Mouse (Mus musculus) intestine, postnatal 0 days (tissue): ENCODE measurements around the gene Ppfibp1. TPM values are rescaled to one million over a fixed set of nuclear protein-coding genes. Genes with fewer than 3 reads are reported as not detected.

Source experiments
- ATAC-seq: fragments of 200-750 bp; cut with Nextera tagmentation; 2 replicates; pipeline ENCODE4 v1.8.0; 2017; ENCODE audit warnings: mild to moderate bottlenecking, moderate TSS enrichment, moderate library complexity
- H3K27ac ChIP-seq: fragments of 300-500 bp; sonication (generic); 2 replicates; pipeline ENCODE4 v1.5.1; 2014; ENCODE audit warnings: mild to moderate bottlenecking, low read depth, low read length, moderate library complexity
- H3K27me3 ChIP-seq: fragments of 300-500 bp; sonication (generic); replicated peaks from 2 replicates; pipeline ENCODE4 v1.6.1; 2014; ENCODE audit warnings: low read length, mixed read lengths; ENCODE audit not compliant: control insufficient read depth, insufficient read depth
- H3K36me3 ChIP-seq: fragments of 300-500 bp; sonication (generic); 2 replicates; pipeline ENCODE4 v1.6.1; 2014; ENCODE audit warnings: mild to moderate bottlenecking, moderate library complexity; ENCODE audit not compliant: control insufficient read depth, insufficient read depth
- H3K4me1 ChIP-seq: fragments of 300-500 bp; sonication (generic); replicated peaks from 2 replicates; pipeline ENCODE4 v1.6.1; 2014; ENCODE audit warnings: antibody characterized with exemption, low read length, mixed read lengths; ENCODE audit not compliant: control insufficient read depth, insufficient read depth
- H3K4me2 ChIP-seq: fragments of 300-500 bp; sonication (generic); replicated peaks from 2 replicates; pipeline ENCODE4 v1.6.1; 2014; ENCODE audit warnings: low read depth, mild to moderate bottlenecking, moderate library complexity
- H3K4me3 ChIP-seq: fragments of 300-500 bp; sonication (generic); 2 replicates; pipeline ENCODE4 v1.5.1; 2014; ENCODE audit warnings: low read depth, low read length
- H3K9ac ChIP-seq: fragments of 300-500 bp; sonication (generic); 2 replicates; pipeline ENCODE4 v1.6.1; 2014; ENCODE audit warnings: mild to moderate bottlenecking, low read depth, low read length
- H3K9me3 ChIP-seq: fragments of 300-500 bp; sonication (generic); 2 replicates; pipeline ENCODE4 v1.6.1; 2016; ENCODE audit warnings: mixed run types; ENCODE audit not compliant: control insufficient read depth
- CTCF ChIP-seq: sonication (generic); IDR thresholded peaks from 2 replicates; pipeline ENCODE4 v1.5.1; 2016; ENCODE audit warnings: low read depth, mild to moderate bottlenecking, control low read depth, antibody characterized with exemption, moderate library complexity
- WGBS: fragments of 180-500 bp; shearing (Covaris S2); extraction: QIAGEN DNeasy Blood & Tissue Kit; methylation state at CpG from one replicate; pipeline ENCODE4 v1.1.7; 2014; 5-methylcytosine and 5-hydroxymethylcytosine counted together
- polyA plus RNA-seq: library from polyadenylated mRNA; unstranded; fragments of >200 nt; fragmentation: Nextera tagmentation; extraction: Ambion mirVana; gene quantifications from 2 replicates; pipeline ENCODE4 v1.2.1, GENCODE M21; 2015

Gene Ppfibp1
- polyA plus RNA-seq, 1 experiment from 2014 or later = 32.3 TPM

DNA sequence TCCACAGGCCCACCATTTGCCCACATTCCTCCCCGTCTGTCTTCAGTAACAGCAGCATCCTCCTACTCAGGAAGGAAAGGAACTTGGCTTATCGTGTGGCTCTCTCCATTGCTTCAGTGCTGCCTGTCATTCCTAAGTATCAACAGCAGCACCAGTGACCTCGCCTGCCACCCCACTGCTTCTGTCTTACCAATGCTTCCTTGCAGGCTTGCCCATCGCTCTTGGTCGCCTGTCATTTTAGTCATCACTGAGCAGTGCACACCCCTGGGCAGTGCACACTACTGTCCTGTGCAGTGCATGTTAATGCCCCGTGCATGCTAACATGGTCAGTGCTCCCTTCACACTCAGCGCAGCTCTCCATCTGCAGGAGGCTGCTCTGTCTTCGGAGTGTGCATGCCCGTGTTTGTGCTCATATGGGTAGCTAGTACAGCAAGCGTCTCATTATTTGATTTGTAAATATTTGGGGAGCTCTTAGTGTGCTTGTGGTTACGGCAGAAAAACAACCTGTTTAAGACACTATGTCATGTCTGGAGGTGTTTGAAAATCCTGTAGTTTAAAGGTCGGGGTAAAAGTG, 78.2 kb downstream of the Ppfibp1 start:
- no peak overlapping the region for H3K4me2 ChIP-seq
- H3K4me1 ChIP-seq = no peaks in the 10 kb centered on the region
- H3K9ac ChIP-seq = no peak overlapping the region
- ATAC-seq = no peak
- TF ChIP-seq CTCF = no peak
- no peak overlapping the region for H3K4me3 ChIP-seq
- H3K36me3 ChIP-seq = no peaks in the 10 kb centered on the region
- H3K27me3 ChIP-seq = no peaks in the 10 kb centered on the region
- no peak overlapping the region for H3K27ac ChIP-seq
- WGBS = 55% methylated on average over 12 of the region's 12 CpGs
- H3K9me3 ChIP-seq = no peaks in the 10 kb centered on the region

DNA sequence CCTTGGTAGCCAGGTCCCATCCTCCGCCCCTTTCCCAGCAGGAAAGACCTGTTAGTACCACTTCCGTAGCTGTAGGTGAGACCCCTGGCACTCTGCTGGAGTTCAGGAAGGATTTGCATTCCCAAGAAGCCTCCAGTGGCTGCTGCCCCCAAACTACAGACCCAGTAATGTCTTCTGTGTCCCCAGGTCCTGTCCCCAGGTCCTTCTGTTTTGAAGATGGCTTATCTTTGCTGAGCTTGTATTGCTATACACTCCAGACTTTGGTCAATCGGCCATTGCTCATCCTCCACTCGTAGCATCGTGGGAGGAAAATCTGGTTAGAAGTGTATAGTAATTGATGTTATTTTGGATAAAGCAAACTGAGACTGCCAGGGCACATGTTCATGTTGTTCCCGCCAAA, 79.5 kb downstream of the Ppfibp1 start:
- Histone ChIP-seq H3K4me3 (no peak overlapping the region), H3K9me3 (no peaks in the 10 kb centered on the region), H3K27me3 (no peaks in the 10 kb centered on the region), H3K27ac (no peak overlapping the region), H3K4me1 (no peaks in the 10 kb centered on the region), H3K4me2 (no peak overlapping the region), H3K36me3 (no peaks in the 10 kb centered on the region), H3K9ac (no peak overlapping the region)
- 63% methylated on average over 6 of the region's 6 CpGs for WGBS
- TF ChIP-seq CTCF = no peak
- ATAC-seq = no peak

DNA sequence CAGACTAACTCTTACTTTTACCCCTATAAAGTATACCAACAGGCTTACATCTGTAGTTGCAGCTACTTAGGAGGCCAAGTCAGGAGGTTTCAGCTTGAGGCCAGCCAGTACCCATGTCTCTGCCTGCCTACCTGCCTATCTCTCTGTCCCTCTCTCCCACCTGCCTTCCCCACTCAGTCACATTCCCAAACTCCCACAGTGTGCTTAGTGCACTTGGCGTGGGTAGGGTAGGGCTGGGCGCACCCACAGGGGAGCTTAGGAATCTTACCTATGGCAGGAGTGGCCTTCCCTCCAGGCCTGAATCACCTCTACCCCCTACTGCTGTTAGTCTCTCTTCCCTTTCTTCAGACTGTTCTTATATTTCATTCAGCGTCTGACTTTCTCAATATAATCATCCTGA, 82.5 kb downstream of the Ppfibp1 start:
- no peak overlapping the region for H3K27ac ChIP-seq
- no peaks in the 10 kb centered on the region for H3K27me3 ChIP-seq
- no peak overlapping the region for H3K4me3 ChIP-seq
- no peak overlapping the region for H3K9ac ChIP-seq
- no peak overlapping the region for H3K4me2 ChIP-seq
- H3K4me1 ChIP-seq = no peaks in the 10 kb centered on the region
- WGBS = 70% methylated on average over 3 of the region's 3 CpGs
- ATAC-seq = no peak
- no peak for TF ChIP-seq CTCF
- H3K36me3 ChIP-seq = no peaks in the 10 kb centered on the region
- H3K9me3 ChIP-seq = no peaks in the 10 kb centered on the region

DNA sequence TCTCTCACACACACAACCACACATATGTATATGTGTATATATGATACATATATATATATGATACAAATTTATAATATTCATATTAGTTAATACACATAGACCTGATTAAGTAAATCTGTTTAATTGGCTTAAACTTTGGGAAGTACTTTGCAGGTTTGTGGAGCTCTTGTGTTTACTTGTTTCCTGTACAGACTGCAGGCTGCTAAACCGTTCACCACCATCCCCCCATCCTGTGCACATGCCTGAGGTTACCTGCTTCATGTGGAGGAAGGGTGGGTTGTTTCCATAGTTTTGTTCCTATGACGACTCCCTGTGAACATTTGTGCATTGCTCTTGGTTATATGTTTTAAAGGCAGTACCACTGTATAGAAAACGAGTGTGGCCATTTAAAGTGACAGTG, 83.1 kb downstream of the Ppfibp1 start:
- H3K27ac ChIP-seq = no peak overlapping the region
- no peak for TF ChIP-seq CTCF

DNA sequence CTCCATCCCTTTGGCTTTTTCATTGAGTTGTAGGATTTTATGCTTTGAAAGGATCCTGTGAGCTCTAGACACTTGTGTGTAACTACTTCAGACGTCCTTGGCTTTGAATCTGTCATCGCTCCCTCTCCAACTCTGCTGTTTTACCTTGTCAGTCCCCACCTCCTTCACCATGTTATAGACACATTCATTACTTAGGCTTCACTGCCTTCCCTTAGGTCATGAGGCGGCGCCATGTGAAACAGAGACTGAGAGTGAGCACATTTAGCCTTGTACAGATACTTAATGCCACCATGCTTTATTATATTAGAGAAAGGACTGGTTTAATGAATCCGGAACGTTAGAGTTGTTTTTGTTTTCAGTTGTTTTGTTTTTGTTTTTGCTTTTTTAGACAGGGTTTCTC, 83.7 kb downstream of the Ppfibp1 start:
- H3K9ac ChIP-seq = no peak overlapping the region
- peaks cover 6% of the 10 kb centered on the region; the same call in 1 of the 2 replicates for H3K36me3 ChIP-seq
- no peak overlapping the region for H3K4me2 ChIP-seq
- H3K27ac ChIP-seq = no peak overlapping the region
- TF ChIP-seq CTCF = no peak
- H3K9me3 ChIP-seq = no peaks in the 10 kb centered on the region
- WGBS = 78% methylated on average over 6 of the region's 6 CpGs
- no peak for ATAC-seq
- no peaks in the 10 kb centered on the region for H3K4me1 ChIP-seq
- H3K4me3 ChIP-seq = no peak overlapping the region
- no peaks in the 10 kb centered on the region for H3K27me3 ChIP-seq

More for the DNA sequence above, 83.1 kb downstream of the Ppfibp1 start:
- no peaks in the 10 kb centered on the region for H3K9me3 ChIP-seq
- no peak overlapping the region for H3K4me3 ChIP-seq
- H3K4me1 ChIP-seq = no peaks in the 10 kb centered on the region
- H3K27me3 ChIP-seq = no peaks in the 10 kb centered on the region
- H3K9ac ChIP-seq = no peak overlapping the region
- ATAC-seq = no peak
- no peaks in the 10 kb centered on the region for H3K36me3 ChIP-seq
- H3K4me2 ChIP-seq = no peak overlapping the region
- WGBS = 59% methylated on average over 3 of the region's 3 CpGs

DNA sequence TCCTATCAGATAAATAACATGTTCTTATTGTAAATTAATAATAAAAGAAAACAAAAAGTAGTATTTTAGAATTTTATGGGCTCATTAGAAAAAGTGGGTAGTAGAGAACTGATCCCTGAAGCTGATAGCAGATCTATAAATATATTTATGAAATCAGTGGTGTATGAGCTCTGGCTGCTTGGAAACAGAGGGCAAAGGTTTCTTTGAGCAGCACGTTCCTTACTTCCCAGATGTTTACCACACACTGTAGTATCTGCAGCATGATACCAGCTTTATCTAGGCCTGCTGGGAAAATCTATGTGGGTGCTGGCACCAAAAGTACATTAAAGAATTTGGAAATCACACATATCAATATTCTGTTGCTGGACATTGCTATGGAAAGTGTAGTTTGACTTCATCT, 84.5 kb downstream of the Ppfibp1 start:
- no peak for ATAC-seq
- no peak for TF ChIP-seq CTCF
- 26% methylated on average over 1 of the region's 1 CpGs for WGBS

DNA sequence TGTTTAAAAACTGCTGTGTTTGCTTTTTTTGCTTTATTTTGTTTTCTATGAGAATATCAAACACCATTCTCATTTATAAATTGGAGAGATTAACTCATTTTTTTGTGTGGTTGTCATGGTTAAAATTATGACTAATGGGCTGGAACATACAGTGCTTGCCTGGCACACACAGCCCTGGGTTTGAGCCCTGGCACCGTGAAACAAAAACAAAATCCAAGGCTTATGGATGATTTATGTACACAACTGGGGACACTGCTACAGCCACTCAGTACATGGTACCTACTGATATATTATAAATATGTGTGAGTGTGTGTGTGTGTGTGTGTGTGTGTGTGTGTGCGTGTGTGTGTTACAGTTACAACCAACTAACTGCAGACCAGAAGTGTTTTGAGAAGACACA, 85.1 kb downstream of the Ppfibp1 start:
- Histone ChIP-seq H3K36me3 (peaks cover 16% of the 10 kb centered on the region; the same call in 1 of the 2 replicates), H3K4me3 (no peak overlapping the region), H3K27me3 (no peaks in the 10 kb centered on the region), H3K4me1 (no peaks in the 10 kb centered on the region), H3K9ac (no peak overlapping the region), H3K9me3 (no peaks in the 10 kb centered on the region), H3K4me2 (no peak overlapping the region), H3K27ac (no peak overlapping the region)
- WGBS = 63% methylated on average over 2 of the region's 2 CpGs
- ATAC-seq = no peak
- no peak for TF ChIP-seq CTCF

More for the DNA sequence above, 84.5 kb downstream of the Ppfibp1 start:
- H3K4me2 ChIP-seq = no peak overlapping the region
- H3K9me3 ChIP-seq = no peaks in the 10 kb centered on the region
- no peak overlapping the region for H3K4me3 ChIP-seq
- H3K4me1 ChIP-seq = no peaks in the 10 kb centered on the region
- H3K27ac ChIP-seq = no peak overlapping the region
- no peaks in the 10 kb centered on the region for H3K27me3 ChIP-seq
- no peak overlapping the region for H3K9ac ChIP-seq
- H3K36me3 ChIP-seq = peaks cover 13% of the 10 kb centered on the region; the same call in 1 of the 2 replicates
